Mouse (Mus musculus): ENCODE results near the gene Hyou1.

- TF ChIP-seq CTCF (IDR thresholded peaks at IDR 0.05): peak; percentile 31; the same call in 1 of the 2 replicates
- peak; percentile 98 for TF ChIP-seq POLR2A (IDR thresholded peaks at IDR 0.05; ENCODE audit: insufficient read depth, low read depth, low read length)
- peak; percentile 91 for TF ChIP-seq EP300 (IDR thresholded peaks at IDR 0.05; ENCODE audit: insufficient read depth, low read depth, low read length)
Measured at GRCm38 (mm10) chr9:44361190-44361917, 17.9 kb upstream of the Hyou1 start, which contains the start of gene Vps11.

Measured in heart, adult 2 months (tissue).